ENCODE assay signal across 8 mouse cellular contexts in genomic region chr2:9985979-9986447, GRCm38 (mm10).
DNase-seq lines count a peak whose midpoint lies in the region; ATAC-seq and TF ChIP-seq lines count a peak whose summit lies in the region.

No protein-coding gene starts in this region.

- peak; percentile 87 for ATAC-seq in midbrain, embryonic 13.5 days

- H3K9ac ChIP-seq in heart, adult 2 months (ENCODE audit: low read depth, low read length), result no peak overlapping the region
- H3K9ac ChIP-seq in midbrain, embryonic 13.5 days (replicated peaks), result 0 out of 2 replicates have a peak overlapping the region, but pooled peaks have one; percentile 1

- 10% methylated on average over 6 of the region's 6 CpGs for WGBS in heart, adult 2 months
- whole genome bisulfite sequencing in midbrain, embryonic 13.5 days, result 1% methylated on average over 6 of the region's 6 CpGs

- TF ChIP-seq POLR2A in heart, adult 2 months (IDR thresholded peaks at IDR 0.05; ENCODE audit: insufficient read depth, low read depth, low read length), result no peak

- TF ChIP-seq CTCF in heart, adult 2 months (IDR thresholded peaks at IDR 0.05), result no peak

- no peaks in the 10 kb centered on the region; the same call in 1 of the 2 replicates for H3K4me1 ChIP-seq in heart, adult 2 months (ENCODE audit: control insufficient read depth, insufficient read depth, low read length)
- H3K4me1 ChIP-seq in midbrain, embryonic 13.5 days (replicated peaks), result peaks cover 17% of the 10 kb centered on the region

- H3K9me3 ChIP-seq in midbrain, embryonic 13.5 days, result no peaks in the 10 kb centered on the region

- H3K4me3 ChIP-seq in heart, adult 2 months, result no peak overlapping the region
- no peak overlapping the region for H3K4me3 ChIP-seq in midbrain, embryonic 13.5 days (replicated peaks)

- no peak for DNase-seq in heart, adult 2 months
- DNase-seq in heart, postnatal 4 days, result no peak
- DNase-seq in MN1 (ENCODE audit: low spot score), result peak; percentile 12
- DNase-seq in heart, postnatal 10 days, result peak; percentile 43
- no peak for DNase-seq in kidney, postnatal 4 days
- DNase-seq in lung, postnatal 14 days, result no peak
- no peak for DNase-seq in kidney, postnatal 14 days

- no peaks in the 10 kb centered on the region for H3K27me3 ChIP-seq in heart, adult 2 months (ENCODE audit: control insufficient read depth, insufficient read depth, low read length)
- H3K27me3 ChIP-seq in midbrain, embryonic 13.5 days, result no peaks in the 10 kb centered on the region

- H3K79me2 ChIP-seq in heart, adult 2 months (replicated peaks; ENCODE audit: control insufficient read depth, insufficient read depth, low read length), result 0 out of 2 replicates have a peak, but pooled peaks cover 2% of the 10 kb centered on the region

- intact Hi-C loops in heart, adult 2 months (cut with DNase I), result no loop called here
- intact Hi-C loops in heart, postnatal 10 days (cut with DNase I), result no loop called here

- H3K36me3 ChIP-seq in heart, adult 2 months (ENCODE audit: control insufficient read depth, insufficient read depth, low read length), result no peaks in the 10 kb centered on the region
- no peaks in the 10 kb centered on the region for H3K36me3 ChIP-seq in midbrain, embryonic 13.5 days

- no peak for TF ChIP-seq EP300 in heart, adult 2 months (IDR thresholded peaks at IDR 0.05; ENCODE audit: insufficient read depth, low read depth, low read length)

- peak overlapping the region; percentile 4; the same call in 1 of the 2 replicates for H3K4me2 ChIP-seq in midbrain, embryonic 13.5 days (replicated peaks)

- H3K27ac ChIP-seq in heart, adult 2 months, result peak overlapping the region; percentile 7
- peak overlapping the region; percentile 53; the same call in 1 of the 2 replicates for H3K27ac ChIP-seq in midbrain, embryonic 13.5 days

Comparison
In these comparisons a context has a peak if more than half of its experiments do, and no peak if none do; other contexts are left out.
1. DNase-seq: peak in MN1 (single experiment) and heart, postnatal 10 days (2 of 2); none in heart, adult 2 months (0 of 2), heart, postnatal 4 days (single experiment), kidney, postnatal 4 days (0 of 2), lung, postnatal 14 days (single experiment) and kidney, postnatal 14 days (single experiment).